Mouse (Mus musculus): ENCODE results near the gene Laptm4a. TPM values are rescaled to one million over a fixed set of nuclear protein-coding genes. Genes with fewer than 3 reads are reported as not detected.

Laptm4a gene
- 100 to 1,000 TPM; 215 to 227 TPM for total RNA-seq (2021)
- long read RNA-seq, transcript Laptm4a-201 (7 exons, 1,773 nt) = major isoform, 39 of 58 reads
- long read RNA-seq, partial matches to known transcripts = 1 of 58 reads
- long read RNA-seq, other reads (novel, unspliced or antisense) = 18 of 58 reads

GRCm38 (mm10) chr12:8921394-8922368 lies at the start of gene Laptm4a:
Laptm4a (plus strand) TSS chr12:8921664.
- DNase-seq (ENCODE audit: low spot score in 2 of 2) = peak; percentile 97 to 98

GRCm38 (mm10) chr12:8875583-8875982 lies 45.9 kb upstream of the Laptm4a start:
- DNase-seq (ENCODE audit: low spot score in 2 of 2) = no peak

- no peak for DNase-seq (ENCODE audit: low spot score in 2 of 2)
Measured at GRCm38 (mm10) chr12:8876865-8877264, 44.6 kb upstream of the Laptm4a start.

GRCm38 (mm10) chr12:8877413-8877812 lies 44.1 kb upstream of the Laptm4a start:
- no peak for DNase-seq (ENCODE audit: low spot score in 2 of 2)

GRCm38 (mm10) chr12:8878752-8879151 lies 42.7 kb upstream of the Laptm4a start:
- DNase-seq (ENCODE audit: low spot score in 2 of 2) = no peak

- no peak for DNase-seq (ENCODE audit: low spot score in 2 of 2)
Measured at GRCm38 (mm10) chr12:8879389-8879788, 42.1 kb upstream of the Laptm4a start.

GRCm38 (mm10) chr12:8881736-8882135 lies 39.7 kb upstream of the Laptm4a start:
- DNase-seq (ENCODE audit: low spot score in 2 of 2) = no peak

- no peak for DNase-seq (ENCODE audit: low spot score in 2 of 2)
Measured at GRCm38 (mm10) chr12:8882376-8882775, 39.1 kb upstream of the Laptm4a start.

GRCm38 (mm10) chr12:8884426-8885145 lies 36.9 kb upstream of the Laptm4a start:
- DNase-seq (ENCODE audit: low spot score in 2 of 2) = no peak

- DNase-seq (ENCODE audit: low spot score in 2 of 2) = no peak
Measured at GRCm38 (mm10) chr12:8885146-8885543, 36.3 kb upstream of the Laptm4a start.

- no peak for DNase-seq (ENCODE audit: low spot score in 2 of 2)
Measured at GRCm38 (mm10) chr12:8885950-8886349, 35.5 kb upstream of the Laptm4a start.

GRCm38 (mm10) chr12:8888445-8888844 lies 33.0 kb upstream of the Laptm4a start:
- no peak for DNase-seq (ENCODE audit: low spot score in 2 of 2)

GRCm38 (mm10) chr12:8889117-8889665 lies 32.3 kb upstream of the Laptm4a start:
- DNase-seq (ENCODE audit: low spot score in 2 of 2) = peak; percentile 50 to 83

GRCm38 (mm10) chr12:8892876-8893532 lies 28.5 kb upstream of the Laptm4a start:
- DNase-seq (ENCODE audit: low spot score in 2 of 2) = no peak

GRCm38 (mm10) chr12:8897140-8897539 lies 24.3 kb upstream of the Laptm4a start:
- DNase-seq (ENCODE audit: low spot score in 2 of 2) = no peak

GRCm38 (mm10) chr12:8898879-8899785 lies 22.3 kb upstream of the Laptm4a start:
- no peak for DNase-seq (ENCODE audit: low spot score in 2 of 2)

GRCm38 (mm10) chr12:8900107-8900698 lies 21.3 kb upstream of the Laptm4a start:
- DNase-seq (ENCODE audit: low spot score in 2 of 2) = no peak

- no peak for DNase-seq (ENCODE audit: low spot score in 2 of 2)
Measured at GRCm38 (mm10) chr12:8900919-8901663, 20.4 kb upstream of the Laptm4a start.

GRCm38 (mm10) chr12:8901934-8902333 lies 19.5 kb upstream of the Laptm4a start:
- DNase-seq (ENCODE audit: low spot score in 2 of 2) = no peak

Data from layer of hippocampus, adult 18-20 months (tissue).